Mouse (Mus musculus): ENCODE data around the gene Fkbp14.

Fkbp14 gene

GRCm38 (mm10) chr6:54548314-54549019 lies 48.6 kb downstream of the Fkbp14 start:
- DNase-seq (ENCODE audit: low read depth, low spot score) = peak; percentile 73

GRCm38 (mm10) chr6:54543646-54544045 lies 53.5 kb downstream of the Fkbp14 start:
- DNase-seq (ENCODE audit: low read depth, low spot score) = no peak

GRCm38 (mm10) chr6:54542836-54543235 lies 54.3 kb downstream of the Fkbp14 start:
- DNase-seq (ENCODE audit: low read depth, low spot score) = peak; percentile 82

GRCm38 (mm10) chr6:54540252-54540887 lies 56.7 kb downstream of the Fkbp14 start:
- peak; percentile 83 for DNase-seq (ENCODE audit: low read depth, low spot score)

GRCm38 (mm10) chr6:54539396-54539795 lies 57.7 kb downstream of the Fkbp14 start:
- DNase-seq (ENCODE audit: low read depth, low spot score) = no peak

- DNase-seq (ENCODE audit: low read depth, low spot score) = peak; percentile 92
Observed at GRCm38 (mm10) chr6:54538773-54539173, 58.3 kb downstream of the Fkbp14 start.

- DNase-seq (ENCODE audit: low read depth, low spot score) = no peak
Observed at GRCm38 (mm10) chr6:54537053-54537452, 60.1 kb downstream of the Fkbp14 start.

GRCm38 (mm10) chr6:54535485-54535884 lies 61.6 kb downstream of the Fkbp14 start:
- DNase-seq (ENCODE audit: low read depth, low spot score) = no peak

- DNase-seq (ENCODE audit: low read depth, low spot score) = peak; percentile 93
Observed at GRCm38 (mm10) chr6:54531048-54531481, 66.0 kb downstream of the Fkbp14 start.

- no peak for DNase-seq (ENCODE audit: low read depth, low spot score)
Observed at GRCm38 (mm10) chr6:54530182-54530581, 66.9 kb downstream of the Fkbp14 start.

- no peak for DNase-seq (ENCODE audit: low read depth, low spot score)
Observed at GRCm38 (mm10) chr6:54528666-54529065, 68.4 kb downstream of the Fkbp14 start.
